Mouse (Mus musculus) liver, postnatal 0 days (tissue): ENCODE data around the gene Zfp654.

Source experiments
- CTCF ChIP-seq: sonication (generic); IDR thresholded peaks from 2 replicates; pipeline ENCODE4 v1.5.1; 2016; ENCODE audit warnings: antibody characterized with exemption, low read depth
- EP300 ChIP-seq: IDR thresholded peaks from 2 replicates; pipeline ENCODE4 v1.6.1; 2016; ENCODE audit warnings: antibody characterized with exemption, low read depth, mild to moderate bottlenecking

- TF ChIP-seq CTCF: no peak
- TF ChIP-seq EP300: no peak
Observed at GRCm38 (mm10) chr16:64856946-64857345, 5.5 kb upstream of the Zfp654 start.
